Mouse (Mus musculus) cerebellum, adult 2 months (tissue): ENCODE data around the gene Ddx31.

Source experiments
- CTCF ChIP-seq: fragments of 200-500 bp; IDR thresholded peaks from 2 replicates; pipeline ENCODE4 v1.5.1; 2011; ENCODE audit warnings: low read depth, mild to moderate bottlenecking, control low read depth, low read length, moderate library complexity, borderline replicate concordance; ENCODE audit not compliant: insufficient read depth
- POLR2A ChIP-seq: fragments of 200-500 bp; IDR thresholded peaks from 2 replicates; pipeline ENCODE4 v1.6.1; 2011; ENCODE audit warnings: low read length, control low read depth, borderline replicate concordance; ENCODE audit not compliant: insufficient read depth

DNA sequence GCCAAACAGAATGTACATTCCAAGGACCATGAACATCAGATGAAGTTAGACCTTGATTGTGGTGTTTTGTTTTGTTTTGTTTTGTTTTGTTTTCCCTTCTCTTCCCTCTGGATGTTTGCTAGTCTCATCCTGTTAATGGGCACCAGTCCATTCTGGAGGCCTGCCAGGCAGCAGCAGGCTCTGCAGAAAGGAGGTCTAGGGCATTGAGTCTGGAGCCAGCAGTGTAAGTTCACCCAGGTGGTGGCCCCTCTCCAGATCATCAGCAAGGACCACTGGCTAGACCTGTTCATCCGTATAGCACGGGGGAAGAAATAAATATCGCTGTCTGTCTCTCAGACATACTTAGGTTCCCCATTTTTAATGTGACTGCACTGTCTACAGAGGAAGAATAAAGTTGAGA, 41.1 kb downstream of the Ddx31 start:
- TF ChIP-seq POLR2A (no peak), CTCF (no peak)
